Mouse (Mus musculus): ENCODE measurements around the gene 2310057J18Rik. TPM values are rescaled to one million over a fixed set of nuclear protein-coding genes. Genes with fewer than 3 reads are reported as not detected.

The 2310057J18Rik gene
- not detected in 2 replicates for polyA plus RNA-seq (2012; ENCODE audit: low replicate concordance)

DNA sequence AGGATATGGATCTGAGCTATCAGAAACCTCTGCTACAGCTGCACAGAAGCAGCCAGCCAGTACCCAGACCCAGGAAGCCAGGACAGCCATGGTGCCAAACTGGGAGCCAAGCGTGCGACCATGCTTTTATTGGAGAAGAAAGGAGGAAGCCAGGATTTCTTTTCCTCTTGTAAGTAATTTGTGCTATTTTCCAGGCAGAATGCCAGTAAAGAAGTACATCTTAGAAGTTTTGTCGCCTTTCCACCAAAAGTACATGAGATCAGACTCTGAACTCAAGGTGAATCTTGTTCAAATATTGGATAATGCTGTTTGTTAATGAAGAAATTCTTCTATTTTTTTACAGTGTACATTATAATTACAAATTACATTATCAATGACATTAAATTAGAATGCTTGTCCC is at the start of gene 2310057J18Rik:
Gene 2310057J18Rik (minus strand): TSS at position 101 of the 400 bp plus-strand sequence.

Other genes starting within 250 kb of the 2310057J18Rik start
- not detected in 2 replicates for gene Soga3, start 157.5 kb upstream of the 2310057J18Rik start, polyA plus RNA-seq (2012; ENCODE audit: low replicate concordance)
- not detected in 2 replicates for gene Gm49353, start 212.7 kb upstream of the 2310057J18Rik start, polyA plus RNA-seq (2012; ENCODE audit: low replicate concordance)
- not detected in 2 replicates for gene 9330159F19Rik, start 225.3 kb upstream of the 2310057J18Rik start, polyA plus RNA-seq (2012; ENCODE audit: low replicate concordance)

Data from hematopoietic multipotent progenitor cell, adult 10-12 weeks (in vitro differentiated cells).